Mouse (Mus musculus) embryo, embryonic 11 days (tissue): Measurements from ENCODE around the gene Gm7247.
"Not testable (repeated sequence)": the region's sequence is repeated elsewhere in the genome, so short reads cannot be mapped to it uniquely, and the experiment has no call there.

Experiments used
- DNase-seq: peaks from one replicate; pipeline ENCODE4 v3.0.0-alpha.2; 2015

Gene Gm7247

DNA sequence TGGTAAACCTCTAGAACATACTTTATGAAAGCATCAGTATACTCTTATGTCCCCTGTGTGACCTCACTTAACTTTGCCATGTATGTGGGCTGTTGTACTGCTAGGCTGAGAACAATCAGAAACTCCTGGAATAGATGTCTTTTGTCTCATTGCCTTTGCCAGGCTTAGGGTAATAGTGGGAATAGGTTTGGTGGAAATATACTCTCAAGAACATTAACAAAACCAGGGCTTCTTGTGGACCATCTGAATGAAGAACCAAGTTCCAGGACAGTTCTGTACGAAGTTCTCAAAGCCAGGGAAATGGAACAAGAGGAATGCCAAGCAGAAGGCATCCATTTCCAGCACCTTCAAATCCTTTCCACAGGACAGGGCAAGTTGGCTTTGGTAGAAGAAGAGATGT, at the start of gene Gm7247:
Gm7247 (plus strand) TSS at position 301 of the 400 bp plus-strand sequence.
- DNase-seq = no peak

DNA sequence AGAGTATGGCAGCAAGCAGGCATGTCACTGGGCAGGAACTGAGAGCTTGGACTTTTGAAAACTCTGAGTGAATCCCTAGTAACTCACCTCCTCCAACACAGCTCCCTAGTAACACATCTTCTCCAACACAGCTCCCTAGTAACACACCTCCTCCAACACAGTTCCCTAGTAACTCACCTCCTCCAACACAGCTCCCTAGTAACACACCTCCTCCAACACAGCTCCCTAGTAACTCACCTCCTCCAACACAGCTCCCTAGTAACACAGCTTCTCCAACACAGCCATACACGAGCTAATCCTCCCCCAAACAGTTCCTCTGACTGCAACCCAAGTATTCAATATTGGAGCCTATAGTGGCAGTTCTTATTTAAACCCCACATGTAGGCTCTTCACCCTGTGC, 37.6 kb upstream of the Gm7247 start:
- no peak for DNase-seq

DNA sequence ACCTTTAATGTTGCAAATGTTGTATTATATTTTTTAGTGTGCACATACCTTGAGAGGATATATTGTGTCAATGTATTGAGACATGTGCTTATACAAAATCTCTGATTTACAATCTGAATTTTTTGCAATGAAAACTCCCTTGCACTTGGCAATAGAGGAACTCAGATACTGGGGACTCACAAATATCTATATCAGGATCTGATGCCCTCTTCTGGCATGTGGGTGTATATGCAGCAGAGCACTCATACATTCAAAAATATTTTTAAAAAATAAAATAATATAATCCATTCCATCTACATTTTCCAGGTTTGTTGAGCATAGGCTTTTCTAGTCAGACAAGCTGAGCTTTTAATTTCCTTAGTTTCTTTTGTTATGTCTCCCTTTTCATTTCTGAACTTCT, 15.5 kb upstream of the Gm7247 start:
- peak; percentile 5 for DNase-seq

DNA sequence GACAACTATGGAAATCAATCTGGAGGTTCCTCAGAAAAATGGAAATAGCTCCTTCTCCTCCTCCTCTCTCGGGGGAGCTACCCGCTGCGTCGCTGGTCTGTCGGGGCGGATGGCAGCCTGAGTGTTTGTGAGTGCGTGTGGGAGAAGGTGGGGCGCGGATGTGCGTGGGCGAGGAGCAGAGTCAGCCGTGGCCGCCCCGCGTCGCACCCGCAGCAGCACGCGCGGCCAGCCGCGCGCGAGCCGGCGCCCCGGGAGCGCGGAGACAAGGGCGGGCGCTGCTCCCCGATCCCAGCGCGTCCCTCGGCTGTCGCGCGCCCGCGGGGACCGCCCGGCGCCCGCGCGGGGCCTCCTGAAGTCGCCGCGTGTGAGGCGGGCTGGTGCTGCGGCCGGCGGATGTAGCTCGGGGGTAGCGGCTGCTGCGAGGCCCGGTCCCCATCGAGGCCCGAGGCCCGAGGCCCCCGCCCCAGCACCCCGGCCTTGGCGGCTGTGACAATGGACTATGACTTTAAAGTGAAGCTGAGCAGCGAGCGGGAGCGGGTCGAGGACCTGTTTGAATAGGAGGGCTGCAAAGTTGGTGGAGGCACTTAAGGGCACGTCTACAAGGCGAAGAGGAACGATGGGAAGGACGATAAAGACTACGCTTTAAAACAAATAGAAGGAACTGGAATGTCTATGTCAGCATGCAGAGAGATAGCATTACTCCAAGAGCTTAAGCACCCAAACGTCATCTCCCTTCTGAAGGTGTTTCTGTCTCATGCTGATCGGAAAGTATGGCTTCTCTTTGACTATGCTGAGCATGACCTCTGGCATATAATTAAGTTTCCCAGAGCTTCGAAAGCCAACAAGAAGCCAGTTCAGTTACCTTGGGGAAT, 3.2 kb upstream of the Gm7247 start:
- peak; percentile 66 for DNase-seq

DNA sequence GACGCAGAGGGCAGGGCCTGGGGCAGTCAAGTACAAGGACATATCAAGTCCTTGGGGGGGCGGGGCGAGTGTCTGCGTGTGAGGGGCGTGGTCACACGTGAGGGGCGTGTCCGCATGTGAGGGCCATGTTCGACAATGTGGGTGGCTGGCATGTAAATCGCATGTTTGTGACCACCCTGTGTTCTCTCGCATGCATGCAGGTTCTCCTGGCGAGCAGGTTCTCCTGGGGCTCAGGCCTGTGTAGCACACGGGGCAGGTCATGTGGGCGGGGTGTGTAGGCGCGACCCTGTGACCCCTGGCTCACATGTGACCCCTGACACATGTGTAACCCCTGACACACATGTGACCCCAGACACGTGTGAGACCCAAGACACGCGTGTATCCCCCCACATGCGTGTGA, 21.2 kb downstream of the Gm7247 start:
- no peak for DNase-seq

DNA sequence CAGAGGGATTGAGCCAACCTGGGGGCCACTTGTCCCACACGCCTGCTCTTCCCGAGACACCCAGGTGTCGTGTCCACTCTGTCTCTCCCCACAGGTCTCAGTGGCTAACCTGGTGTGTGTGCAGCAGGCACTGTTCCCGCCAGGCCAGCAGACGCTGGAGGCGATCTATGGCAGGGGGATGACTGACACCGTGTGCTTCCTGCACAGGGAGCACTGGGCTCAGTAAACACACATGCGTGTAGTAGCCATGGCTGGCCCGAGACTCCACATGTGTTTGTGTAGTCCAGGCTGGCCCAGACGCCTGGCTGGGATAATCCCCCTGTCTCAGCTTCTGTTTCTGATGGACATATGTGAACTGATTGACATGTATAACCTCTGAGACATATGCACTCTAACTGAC, 22.8 kb downstream of the Gm7247 start:
- peak; percentile 13 for DNase-seq

DNA sequence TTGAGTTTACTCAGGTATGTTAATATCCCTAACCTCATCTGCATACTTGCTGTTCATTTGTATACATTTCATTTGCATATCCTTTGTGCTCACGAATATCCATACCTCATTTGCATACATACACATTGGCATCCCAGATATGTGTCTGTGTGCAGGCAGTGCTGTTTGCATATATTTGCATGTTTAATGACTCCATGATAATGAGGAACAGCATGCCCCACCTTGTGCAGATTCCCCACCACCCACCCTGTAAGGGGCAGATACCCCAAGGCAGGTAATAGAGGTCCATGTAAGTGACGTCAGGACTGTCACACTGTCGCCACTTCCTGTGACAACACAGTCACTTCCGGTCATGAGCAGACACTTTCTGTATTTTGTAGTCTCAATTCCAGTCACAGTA, 24.2 kb downstream of the Gm7247 start:
- peak; percentile 18 for DNase-seq

DNA sequence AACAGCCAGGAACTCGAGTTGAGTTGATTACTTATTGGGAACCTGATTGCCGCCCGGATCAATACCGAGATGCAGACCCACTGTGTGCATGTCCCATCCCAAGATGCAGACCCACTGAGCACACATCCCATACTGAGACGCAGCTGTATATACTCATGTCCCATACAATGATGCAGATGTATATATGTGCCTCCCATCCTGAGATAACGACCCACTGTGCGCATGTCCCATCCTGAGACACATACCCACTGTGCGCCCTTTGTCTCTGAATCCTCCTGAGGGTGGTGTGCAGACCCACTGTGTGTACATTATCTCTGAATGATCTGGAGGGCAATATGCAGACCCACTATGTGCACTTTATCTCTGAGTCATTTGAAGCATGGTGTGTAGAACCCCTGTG, 26.2 kb downstream of the Gm7247 start:
- no peak for DNase-seq

DNA sequence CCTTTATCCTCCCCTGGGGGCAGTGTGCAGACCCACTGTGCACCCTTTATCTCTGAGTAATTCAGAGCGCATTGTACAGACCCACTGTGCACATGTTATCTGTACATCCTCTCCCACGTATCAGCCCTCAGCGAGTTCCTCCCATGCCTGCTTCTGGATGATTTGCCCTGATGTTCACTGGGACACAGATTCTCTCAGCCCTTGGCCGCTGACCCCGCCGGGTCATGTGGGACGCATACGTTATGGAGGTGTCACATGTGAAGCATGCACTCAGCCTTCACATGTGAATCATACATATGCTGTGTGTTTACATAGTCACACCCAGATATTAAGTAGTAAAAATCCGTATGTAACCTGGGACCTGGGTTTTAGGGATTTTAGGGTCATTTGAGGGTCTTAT, 26.7 kb downstream of the Gm7247 start:
- DNase-seq = peak; percentile 13

DNA sequence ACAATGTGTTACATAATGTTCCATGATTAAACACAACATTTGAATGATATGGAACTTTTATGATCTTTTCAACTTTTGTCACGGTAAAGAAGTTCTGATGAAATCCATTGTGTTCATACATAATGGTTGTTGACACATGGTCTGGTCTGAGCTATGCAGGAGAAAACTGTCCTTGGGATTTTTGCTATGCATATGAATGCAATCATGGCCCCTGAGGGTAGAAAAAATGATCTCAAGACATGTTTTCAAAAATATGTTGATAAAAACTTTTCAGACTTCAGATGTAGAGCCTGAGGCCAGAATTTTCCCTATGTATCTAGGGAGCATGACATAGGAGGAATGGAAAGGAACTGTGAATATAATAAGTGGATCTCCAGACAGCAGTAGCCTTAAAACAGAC, 49.0 kb downstream of the Gm7247 start, which contains the start of gene Vmn2r88:
Vmn2r88 (plus strand) TSS at position 301 of the 400 bp plus-strand sequence.
- DNase-seq = no peak

DNA sequence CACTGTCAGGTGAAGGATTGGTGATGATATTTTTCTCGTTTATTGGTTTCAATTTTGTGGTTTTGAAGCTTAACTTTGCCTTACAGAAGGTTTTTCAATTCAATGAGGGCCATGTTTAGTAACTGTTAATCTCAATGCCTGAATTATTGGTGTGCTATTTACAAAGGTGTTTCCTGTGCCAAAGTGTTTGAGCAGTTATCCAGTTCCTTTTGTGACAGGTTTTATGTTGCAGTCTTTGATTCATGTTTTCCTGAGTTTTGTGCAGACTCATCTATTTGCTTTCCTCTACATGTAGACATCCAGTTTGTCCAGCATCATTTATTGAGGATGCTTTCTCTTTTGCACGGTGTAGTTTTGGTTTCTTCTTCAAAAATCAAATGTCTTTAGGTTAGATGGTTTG, 62.3 kb downstream of the Gm7247 start:
- DNase-seq = no peak

DNA sequence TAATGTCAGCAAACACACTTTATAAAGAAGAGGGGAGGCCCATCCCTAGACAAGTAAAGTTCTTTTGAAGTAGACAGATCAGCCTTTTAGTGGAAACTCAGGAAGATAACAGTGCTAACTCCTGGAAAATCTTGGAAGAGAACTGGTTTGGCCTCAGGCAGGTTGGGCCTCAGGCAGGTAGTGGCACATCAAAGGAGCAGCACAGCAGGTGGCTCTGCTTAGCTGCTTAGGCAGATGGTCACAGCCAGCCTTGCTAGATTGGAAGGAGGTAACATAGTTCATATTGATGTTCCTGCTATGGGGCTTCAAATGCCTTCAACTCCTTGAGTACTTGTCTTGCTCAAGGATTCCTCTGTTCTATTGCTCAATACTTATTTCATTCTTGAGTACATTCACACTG, 68.6 kb downstream of the Gm7247 start:
- not testable (repeated sequence) for DNase-seq

DNA sequence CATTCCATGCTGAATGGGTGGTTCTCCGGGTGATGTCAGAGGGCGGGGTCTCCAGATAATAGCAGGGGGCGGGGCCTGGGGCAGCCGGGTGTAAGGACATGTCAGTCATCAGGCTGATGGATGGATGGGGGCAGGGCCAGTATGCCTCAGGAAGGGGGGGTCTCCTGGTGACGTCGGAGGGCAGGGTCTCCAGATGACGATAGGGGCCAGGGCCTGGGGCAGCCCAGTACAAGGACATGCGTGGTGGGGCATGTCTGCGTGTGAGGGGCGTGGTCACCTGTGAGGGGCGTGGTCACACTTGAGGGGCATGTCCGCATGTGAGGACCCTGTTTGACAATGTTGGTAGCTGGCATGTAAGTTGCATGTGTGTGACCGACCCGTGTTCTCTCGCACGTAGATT, 73.0 kb downstream of the Gm7247 start:
- DNase-seq = no peak

DNA sequence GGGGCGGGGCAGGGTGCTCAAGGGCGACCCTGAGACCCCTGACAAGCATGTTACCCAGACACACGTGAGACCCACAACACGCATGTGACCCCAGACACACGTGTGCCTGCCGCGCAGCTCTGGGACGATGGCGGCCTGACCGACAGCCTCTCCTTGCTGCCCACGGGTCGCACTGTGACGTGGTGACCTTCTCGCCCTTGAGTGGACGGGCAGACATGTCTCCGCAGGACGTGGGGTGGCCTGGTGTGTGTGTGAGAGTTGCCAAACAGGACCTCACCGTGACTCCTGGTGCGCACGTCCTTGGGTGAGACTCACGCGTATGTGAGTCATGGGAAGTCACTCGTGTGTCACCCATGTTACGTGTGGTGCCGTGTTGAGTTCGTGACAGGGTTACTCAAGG, 73.5 kb downstream of the Gm7247 start:
- DNase-seq = no peak

DNA sequence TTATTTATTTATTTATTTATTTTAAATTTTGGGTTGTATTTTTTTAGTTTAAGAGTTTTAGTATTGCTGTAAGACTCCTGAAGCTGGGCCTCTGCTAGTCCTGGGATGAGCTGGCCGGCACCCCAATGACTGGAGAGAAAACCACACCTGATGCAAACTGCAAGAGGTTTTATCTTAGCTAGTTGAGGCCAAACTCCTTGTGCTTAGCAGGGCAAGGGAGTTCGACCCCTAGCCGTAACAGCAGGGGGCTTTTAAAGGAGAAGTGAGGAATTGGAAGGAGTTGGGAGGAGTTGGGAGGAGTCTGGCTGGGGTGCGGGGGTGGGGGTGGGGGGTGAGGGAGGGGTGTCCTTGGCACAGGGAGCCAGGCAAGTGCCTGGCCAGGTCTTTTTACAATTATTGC, 77.4 kb downstream of the Gm7247 start:
- DNase-seq = peak; percentile 5

DNA sequence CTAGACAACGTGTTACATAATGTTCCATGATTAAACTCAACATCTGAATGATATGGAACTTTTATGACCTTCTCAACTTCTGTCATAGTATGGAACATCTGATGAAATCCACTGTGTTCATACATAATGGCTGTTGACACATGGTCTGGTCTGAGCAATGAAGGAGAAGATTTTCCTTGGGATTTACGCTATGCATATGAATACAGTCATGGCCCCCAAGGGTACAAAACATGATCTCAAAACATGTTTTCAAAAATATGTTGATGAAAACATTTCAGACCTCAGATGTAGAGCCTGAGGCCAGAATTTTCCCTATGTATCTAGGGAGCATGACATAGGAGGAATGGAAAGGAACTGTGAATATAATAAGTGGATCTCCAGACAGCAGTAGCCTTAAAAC, 90.0 kb downstream of the Gm7247 start, which contains the start of gene Vmn2r89:
Vmn2r89 (plus strand) TSS at position 301 of the 400 bp plus-strand sequence.
- not testable (repeated sequence) for DNase-seq

DNA sequence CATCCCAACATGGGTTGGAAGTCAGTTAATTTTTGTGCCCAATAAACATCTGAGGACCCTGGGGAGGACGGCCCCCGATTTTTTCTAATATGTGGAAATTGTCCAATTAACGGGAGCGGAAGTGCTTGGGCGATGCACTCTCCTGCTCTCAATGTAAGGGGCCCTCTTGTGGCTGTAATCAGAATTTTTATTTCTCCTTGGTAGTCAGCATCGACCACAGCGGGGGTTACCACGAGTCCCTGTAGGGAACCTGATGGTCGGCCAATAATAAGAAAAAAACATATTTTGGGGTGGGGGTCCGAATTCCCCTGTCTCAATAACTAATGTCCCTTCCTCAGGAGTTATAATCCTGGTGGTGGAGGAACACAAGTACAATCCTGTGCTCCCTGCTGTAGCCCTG, 118.7 kb downstream of the Gm7247 start:
- DNase-seq = not testable (repeated sequence)

DNA sequence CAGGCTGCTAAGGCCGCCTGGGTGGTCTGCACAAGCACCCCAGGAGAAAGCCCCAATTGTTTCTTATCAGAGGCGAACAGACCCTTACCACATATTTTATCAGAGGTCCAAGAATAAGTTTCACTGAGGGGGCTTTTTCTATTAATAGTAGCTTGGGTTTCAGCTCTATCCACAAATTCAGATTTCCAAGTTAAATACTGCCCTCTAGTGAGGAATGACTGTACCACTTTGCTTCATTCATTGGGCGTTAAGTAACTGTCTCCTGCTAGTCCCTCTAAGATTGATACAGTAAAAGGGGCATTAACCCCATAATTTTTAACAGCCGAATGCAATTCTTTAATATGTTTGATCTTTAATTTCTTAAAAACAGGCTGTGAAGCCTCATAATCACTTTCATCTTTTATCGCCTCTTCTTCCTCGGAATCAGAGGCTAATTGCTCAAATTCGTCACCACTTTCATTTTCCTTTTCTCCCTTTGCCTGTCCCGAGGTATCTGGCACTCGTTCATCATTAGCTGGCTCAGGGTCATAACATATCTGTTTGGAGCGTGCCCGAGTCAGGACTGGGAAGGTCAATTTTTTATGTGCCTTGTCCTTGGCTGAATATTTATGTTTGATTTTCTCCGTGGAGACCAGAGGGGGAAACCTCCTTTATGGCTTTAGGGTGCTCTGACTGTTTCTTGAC, 119.9 kb downstream of the Gm7247 start:
- DNase-seq = not testable (repeated sequence)

DNA sequence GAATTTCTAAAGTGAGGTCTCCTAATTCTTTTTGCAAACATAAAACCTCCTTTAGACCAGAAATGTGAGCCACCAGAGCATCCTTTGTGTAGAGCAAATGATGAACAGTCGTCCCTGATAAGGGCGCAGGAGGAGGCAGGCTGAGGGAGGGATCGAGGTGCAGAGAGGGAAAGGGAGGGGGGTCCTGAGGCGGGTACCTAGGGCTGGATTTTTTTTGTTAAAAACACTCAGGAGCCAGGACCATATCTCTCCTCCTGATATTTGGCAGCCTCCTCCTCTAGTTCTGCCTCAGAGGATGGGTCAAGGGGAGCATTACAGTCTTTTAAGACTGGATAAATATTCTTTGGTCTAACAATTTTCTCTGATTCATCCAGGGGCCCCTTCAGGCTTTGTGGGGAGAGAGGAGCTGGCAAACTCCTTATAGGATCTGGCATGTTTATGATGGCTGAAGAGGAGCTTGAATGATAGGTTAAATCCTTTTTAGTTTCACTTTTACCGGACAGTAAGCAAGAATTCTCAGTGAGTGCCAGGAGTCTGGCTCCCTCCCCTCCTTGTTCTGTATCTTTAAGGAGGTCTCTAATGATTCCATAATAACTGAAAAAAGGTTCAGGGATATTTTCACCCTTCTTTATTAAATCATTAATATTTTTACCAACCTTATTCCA, 120.6 kb downstream of the Gm7247 start:
- DNase-seq = no peak

DNA sequence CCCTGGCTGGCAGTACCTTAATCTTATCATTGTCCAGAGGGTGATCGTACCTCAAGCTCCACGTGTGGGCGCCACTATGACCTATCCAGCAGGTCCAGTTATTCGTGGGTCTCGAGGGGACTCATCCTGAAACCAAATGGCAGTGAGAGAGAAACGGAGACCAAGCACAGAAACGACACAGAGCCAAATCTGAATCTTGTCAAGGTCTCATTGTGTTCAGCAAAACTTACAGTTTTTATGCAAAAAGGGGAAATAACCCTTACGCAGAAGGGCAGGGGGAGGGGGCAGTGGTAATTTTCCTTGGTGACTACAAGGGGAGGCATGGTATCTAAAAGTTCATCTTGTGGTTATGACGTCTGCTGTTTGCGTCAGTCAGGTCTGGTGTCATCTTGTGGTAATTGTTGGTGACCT, 121.4 kb downstream of the Gm7247 start:
- not testable (repeated sequence) for DNase-seq

DNA sequence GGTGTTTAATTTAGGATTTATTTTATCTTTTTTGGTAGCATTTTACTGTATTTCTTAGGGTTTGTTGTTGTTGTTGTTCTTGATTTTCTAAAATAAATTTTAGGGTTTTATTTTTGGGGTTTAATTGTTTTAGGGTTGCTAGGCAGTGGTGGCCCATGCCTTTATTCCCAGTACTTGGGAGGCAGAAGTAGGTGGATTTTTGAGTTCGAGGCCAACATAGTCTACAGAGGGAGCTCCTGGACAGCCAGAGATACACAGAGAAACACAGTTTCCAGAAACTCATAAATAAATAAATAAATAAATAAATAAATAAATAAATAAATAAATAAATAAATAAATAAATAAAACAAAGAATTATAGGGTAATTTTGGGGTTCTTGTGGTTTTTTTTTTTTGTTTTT, 122.1 kb downstream of the Gm7247 start:
- no peak for DNase-seq

DNA sequence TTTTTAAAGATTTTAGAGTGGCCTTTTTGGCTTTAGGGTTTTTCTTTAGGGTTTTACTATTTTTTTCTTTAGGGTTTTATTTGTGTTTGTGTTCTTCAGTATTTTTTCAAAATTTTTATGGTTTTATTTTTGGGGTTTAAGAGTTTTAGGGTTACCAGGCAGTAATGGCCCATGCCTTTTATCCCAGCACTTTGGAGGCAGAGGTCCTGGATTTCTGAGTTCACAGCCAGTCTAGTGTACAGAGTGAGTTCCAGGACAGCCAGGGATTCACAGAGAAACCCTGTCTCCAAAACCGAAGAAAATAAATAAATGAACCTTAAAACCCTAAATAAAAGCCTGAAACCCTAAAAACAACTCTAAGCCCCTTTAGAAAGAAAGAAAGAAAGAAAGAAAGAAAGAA, 124.6 kb downstream of the Gm7247 start:
- DNase-seq = no peak

DNA sequence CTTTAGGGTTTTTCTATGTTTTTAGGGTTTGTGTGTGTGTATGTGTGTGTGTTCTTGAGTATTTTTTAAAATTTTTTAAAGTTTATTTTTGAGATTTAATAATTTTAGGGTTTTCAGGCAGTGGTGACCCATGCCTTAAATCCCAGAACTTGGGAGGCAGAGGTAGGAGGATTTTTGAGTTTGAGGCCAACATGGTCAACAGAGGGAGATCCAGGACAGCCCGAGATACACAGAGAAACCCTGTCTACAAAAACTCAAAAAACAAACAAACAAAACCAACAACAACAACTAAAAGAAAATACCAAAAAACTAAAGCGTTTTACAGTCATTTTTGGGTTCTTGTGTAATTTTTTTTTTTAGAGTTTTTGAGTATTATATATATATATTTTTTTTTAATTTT, 134.2 kb downstream of the Gm7247 start:
- no peak for DNase-seq

DNA sequence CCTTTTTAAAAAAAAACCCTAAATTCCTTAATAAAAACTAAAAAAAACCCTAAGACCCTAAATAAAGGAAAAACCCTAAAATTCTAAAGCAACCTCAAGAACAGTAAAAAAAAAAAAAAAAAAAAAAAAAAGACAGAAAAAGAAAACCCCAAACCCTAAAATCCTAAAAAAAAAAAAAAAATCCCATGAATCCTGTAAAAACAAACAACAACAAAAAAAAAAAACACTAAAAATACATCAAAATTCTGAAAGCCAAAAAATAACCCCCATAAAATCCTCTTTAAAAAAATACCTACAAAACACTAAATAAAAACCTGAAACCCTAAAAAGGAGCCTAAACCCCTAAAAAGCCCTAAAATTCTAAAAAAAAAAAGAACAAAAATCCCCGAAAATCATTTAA, 135.4 kb downstream of the Gm7247 start:
- no peak for DNase-seq
